Mouse (Mus musculus) CD4-positive, CD25-positive, alpha-beta regulatory T cell, adult 2 months (primary cell): ENCODE measurements around the gene Plcd1.

ENCODE experiments used
- DNase-seq: peaks from one replicate; pipeline ENCODE4 v3.0.0-alpha.2; 2012; ENCODE audit warnings: low read depth, low spot score

Gene Plcd1

DNA sequence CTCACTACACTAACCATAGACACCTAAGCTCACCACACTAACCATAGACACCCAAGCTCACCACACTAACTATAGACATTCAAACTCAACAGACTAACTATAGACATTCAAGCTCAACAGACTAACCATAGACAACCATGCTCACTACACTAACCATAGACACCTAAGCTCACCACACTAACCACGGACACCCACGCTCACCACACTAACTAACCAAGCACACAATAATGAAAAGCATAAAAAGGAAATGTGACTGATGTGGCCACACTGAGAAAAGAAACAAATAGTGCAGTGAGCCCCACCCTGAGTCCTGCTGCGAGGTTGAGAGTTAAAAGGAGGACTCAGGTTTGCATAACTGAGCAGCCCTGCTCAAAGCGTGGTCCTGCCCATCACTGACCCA is 38.0 kb downstream of the Plcd1 start:
- DNase-seq, result no peak

DNA sequence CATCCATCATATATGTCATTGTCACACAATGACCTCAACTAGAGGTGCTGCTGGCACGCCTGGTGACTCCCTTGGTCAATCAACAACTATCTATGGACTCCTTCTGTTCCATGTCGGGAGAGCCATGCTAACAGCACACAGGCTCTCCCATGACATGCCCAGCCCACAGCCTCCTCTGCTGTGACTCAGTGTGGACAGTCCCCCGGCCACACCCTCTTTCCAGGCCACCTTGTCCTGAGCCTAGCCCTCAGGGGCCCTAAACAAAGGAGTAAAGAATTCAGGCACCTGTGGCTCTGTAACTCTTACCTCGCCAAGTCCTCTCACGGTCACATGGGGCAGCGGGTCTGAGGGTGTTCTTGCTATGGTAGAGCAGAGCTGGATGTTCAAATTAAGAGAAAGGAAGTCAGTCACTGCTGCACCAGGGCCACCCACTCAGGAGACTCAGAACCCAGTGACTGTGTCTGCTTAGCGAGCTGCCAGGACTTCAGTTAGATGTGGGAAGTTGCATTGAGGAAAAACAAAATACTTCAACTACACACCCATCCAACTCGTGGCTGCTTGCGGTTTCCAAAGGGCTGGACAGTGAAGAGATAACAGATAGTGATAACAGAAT is 39.2 kb downstream of the Plcd1 start:
- DNase-seq, result no peak

DNA sequence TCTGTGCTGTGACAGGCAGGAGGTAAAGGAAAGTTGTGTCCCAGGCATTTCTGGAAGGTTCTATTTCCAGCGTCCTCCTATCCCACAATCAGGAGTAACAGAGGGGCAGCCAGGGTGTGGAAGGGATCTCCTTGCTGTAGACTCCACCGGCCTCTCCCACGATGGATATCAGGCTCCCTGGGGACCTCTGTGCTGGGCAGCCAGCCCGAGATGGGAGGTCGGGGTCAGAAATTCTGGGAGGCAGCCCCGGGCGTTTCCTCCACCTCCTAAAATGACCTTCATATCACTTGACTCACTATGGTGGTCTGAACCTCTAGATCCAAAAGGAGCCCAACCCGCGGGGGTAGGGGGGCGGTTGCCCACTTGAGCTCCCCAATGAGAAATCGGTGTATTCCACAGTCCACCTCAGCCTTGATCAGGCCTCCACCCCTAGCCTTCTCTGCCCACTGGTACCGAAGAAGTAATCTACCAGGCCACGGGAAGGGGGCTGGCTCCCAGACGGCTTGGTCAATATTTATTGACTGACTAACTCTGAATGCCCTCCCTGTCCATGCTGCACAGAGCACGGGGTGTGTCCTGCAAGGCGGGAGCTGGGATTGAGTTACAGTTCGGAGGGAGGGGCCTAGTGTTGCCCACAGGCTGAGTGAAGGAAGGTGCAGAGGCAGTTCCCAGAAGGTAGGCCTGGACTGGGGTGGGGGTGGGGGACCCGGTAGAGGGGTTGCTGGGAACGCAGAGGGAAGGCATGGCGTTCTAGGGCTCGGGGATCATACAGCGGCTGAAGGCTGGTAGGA is 41.0 kb downstream of the Plcd1 start, which contains the start of gene Vill:
Vill (plus strand) TSS at position 625 of the 791 bp plus-strand sequence.
- no peak for DNase-seq

DNA sequence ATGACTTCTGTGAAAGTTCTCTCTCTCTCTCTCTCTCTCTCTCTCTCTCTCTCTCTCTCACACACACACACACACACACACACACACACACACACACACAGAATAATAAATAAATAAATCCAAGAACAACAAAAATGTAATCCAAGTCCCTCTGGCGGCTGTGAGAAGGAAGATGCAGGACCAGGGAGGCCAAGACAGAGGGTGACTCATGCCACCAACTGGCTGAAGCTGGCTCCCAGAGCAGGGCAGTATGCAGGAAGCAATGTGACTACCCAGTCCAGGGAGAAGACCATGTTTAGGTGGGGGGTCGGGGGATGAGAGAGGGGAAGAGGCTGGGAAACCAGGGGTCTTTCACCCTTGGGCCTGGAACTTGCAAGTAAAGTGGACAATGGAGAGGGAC is 42.1 kb downstream of the Plcd1 start:
- no peak for DNase-seq

DNA sequence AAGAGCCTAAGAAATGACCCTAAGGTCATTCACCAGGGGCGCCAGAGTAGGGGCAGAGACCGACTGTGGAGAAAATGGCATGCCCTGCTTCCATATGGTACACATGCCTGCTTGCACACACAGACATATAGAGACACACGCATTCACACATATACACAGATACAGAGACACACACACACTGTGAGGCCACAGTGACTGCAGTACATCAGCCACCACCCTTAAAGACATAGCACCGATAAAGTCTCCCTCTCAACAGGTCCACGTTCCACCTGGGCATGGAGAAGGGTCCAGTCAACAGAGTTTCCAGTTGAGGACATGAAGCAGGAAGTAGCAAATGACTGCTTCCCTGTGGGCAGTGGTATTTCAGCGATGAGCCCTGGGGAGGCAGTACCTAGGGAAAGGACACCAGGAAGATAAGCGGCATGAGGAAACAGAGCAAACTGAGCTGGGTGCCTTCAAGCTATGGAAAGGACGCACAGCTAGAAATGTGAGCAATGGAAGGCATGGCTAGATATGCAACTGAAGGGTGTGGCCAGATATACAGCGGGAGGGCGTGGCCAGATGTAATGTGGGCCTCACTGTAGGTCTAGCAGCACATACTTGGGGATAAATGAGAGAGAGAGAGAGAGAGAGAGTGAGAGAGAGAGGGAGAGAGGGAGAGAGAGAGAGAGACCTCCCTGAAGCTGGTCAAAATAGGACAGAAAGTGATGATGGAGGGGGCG is 45.0 kb downstream of the Plcd1 start:
- DNase-seq, result no peak

DNA sequence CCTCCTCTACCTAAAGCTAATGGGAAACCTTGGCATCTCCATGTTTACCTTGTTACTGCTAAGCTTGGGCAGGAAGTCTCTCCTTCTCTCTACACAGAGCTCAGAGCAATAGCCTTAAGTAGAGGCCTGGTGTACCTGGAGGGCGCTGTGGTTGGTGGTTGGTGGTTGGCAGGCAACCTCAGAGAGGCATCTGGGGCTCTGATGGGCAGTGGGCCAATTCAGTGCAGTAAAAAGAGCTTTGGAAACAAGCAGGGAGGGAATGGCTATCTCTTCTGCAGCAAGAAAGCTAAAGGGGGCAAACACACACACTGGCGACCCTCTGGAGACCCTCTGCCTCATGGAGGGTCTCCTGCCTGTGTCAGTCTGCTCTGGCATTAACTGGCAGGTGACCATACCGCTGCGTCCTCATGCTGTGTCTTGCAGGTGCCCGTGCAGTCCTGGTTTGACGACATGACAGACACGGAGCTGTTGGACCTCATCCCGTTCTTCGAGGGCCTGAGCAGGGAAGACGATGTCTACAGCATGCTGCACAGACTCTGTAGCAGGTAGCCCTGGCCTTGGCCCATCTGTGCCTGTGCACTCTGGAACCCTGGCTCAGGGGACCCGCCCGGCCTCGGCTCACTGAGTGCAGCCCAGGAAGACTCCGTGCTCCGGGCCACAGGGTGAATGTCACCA is 53.1 kb downstream of the Plcd1 start:
- no peak for DNase-seq

DNA sequence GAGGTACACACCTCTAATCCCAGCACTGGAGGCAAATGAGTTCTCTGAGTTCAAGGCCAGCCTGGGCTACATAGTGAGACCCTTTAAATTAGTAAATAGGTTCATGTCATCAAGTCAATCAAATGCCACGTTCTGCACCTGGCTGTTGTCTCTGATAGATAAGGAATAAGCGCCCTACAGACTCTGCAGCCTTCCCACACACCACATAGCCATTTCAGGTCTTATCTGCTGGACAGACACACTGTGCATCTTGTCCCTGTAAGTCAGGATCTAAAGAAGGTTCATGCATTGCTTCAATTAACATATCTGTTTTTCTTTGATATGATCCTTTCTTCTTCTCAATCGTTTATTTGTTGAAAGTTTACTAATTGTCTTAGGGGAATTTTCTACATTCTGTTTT is 54.7 kb downstream of the Plcd1 start:
- no peak for DNase-seq

DNA sequence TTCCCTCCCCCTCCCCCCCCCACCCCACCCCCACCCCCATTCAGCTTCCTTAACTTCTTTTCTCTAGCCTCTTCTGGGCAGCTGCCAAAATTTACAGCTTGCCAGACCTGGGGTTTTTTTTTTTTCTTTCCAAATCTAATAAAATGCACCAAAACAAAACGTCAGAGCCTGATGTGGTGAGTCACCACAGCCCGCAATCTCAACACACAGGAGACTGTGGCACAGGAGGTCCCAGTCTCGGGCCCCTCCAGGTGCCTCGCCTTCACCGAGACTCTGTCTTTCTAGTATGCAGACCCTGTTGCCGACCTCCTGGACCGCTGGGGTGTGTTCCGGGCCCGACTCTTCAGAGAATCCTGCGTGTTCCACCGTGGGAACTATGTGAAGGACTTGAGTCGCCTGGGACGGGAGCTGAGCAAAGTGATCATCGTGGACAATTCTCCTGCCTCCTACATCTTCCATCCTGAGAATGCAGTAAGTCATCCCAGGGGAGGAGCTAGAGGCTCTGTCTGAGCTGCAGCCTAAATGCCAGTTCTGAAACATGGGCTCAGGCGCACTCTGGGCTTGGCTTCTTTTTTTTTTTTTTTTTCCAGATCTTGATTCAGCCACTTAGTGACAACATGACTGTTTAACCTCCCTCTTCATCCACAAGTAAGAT is 56.1 kb downstream of the Plcd1 start:
- DNase-seq, result no peak

DNA sequence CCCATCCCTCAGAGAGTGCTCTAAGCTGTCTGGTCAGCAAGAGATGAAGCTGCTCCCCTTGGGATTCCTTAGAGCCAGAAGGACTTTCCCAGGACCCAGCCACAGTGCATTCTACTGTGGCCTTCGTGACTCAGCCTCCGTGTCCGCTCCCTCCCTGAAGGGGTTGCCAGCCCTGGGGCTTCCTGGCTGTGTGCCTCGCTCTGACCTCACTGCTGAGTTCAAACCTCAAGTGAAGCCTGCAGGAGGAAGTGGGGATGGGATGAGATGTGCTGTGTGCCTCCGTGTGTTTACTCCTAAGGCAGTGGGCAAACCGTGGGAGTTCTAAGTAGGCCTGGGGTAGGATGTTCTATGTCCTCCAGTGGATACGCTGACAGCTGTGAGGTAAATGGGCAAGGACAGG is 57.5 kb downstream of the Plcd1 start:
- no peak for DNase-seq

DNA sequence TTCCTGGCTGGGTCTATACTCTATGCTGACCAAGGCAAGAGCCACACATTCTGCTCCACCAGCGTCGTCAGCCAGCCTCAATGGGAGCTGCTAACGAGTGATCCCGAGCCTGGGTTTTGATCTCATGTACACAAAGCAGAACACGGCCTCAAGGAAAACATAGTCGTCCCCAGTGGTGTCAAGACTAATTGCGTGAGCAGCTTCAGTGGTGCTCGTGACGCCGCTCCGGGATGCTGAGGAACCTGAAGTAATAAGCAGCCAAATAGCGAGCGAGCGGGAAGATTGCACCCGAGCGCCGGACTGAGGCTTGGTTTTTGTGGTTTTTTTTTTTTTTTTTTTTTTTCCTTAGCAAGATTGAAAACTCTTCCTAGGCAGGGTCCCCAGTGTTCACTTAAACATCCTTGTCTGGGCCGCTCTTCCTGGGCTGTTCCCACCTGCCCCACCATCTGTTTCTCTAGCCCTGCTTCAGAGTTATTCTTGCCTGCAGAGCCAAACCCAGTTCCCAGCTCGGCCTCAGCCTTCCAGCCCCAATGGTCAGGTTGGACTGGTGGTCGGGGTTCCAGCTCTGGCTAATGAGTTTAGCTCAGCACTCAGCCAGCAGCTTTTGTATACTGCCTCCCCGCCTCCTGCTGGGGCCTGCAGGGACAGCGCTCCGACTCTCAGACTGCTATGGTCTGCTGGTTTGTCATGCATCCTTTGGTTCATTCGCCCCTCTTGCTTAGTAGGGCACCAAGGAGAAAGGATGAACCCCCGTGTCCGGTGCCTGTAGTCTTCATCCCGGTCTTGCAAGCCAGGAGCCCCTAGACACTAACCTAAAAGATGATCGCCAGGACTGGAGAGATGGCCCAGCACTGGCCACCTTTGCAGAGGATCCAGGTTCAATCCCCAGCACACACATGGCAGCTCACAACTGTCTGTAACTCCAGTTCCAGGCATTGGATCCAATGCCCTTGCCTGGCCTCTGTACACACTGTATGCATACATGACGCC is 58.3 kb downstream of the Plcd1 start:
- DNase-seq, result no peak

DNA sequence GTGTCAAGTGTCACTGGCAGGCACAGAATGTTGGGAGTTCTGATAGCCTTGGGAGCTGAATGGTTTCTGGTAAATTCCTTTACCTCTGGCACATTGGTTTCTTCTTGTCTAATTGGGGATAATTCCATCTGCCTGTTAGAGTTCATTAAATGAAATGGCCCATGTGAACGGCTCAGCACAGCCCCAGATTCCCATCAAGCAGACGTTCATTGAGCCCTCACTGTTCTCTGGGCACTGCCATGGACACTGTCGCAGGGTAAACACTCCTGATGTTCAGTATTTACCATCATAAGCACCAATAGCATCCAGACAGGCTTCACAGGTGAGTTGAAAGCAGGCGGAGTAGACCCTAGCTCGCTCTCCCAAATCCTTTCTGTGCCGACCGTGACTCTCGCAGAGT is 59.2 kb downstream of the Plcd1 start:
- no peak for DNase-seq

DNA sequence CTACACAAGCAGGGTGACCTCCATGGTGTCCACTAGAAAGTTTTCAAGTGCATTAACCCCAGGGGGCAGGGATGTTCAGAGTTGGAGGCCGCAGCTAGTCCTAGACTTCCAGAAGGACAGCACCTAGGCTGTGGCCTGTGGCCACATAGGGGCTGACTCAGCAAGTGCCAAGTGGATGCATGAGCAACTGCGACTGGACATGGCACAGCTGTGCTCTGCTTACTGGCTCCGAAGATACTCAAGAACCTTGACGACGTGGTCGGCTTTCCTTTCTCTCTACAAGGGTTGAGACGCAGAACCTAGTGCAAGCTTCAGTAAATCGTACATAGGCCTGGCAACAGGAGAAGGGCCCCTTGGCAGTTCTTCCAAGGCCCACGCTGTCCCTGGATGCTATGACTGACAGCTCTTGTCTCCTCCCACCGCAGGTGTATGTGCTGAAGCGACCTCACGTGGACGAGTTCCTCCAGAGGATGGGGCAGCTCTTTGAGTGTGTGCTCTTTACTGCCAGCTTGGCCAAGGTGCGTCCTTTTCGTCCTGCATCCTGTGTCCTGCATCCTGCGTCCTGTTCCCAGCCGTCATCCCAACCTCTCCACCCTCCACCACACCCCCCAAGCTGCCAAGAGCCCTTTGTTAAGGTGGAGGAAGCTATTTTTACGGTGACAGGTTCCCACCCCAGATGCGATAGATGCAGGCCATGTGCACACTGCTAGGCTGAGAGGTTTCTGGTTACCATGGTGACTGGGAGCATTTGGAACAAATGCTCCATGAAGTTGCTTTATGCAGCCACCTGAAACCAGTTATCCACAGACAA is 60.0 kb downstream of the Plcd1 start:
- DNase-seq, result no peak

DNA sequence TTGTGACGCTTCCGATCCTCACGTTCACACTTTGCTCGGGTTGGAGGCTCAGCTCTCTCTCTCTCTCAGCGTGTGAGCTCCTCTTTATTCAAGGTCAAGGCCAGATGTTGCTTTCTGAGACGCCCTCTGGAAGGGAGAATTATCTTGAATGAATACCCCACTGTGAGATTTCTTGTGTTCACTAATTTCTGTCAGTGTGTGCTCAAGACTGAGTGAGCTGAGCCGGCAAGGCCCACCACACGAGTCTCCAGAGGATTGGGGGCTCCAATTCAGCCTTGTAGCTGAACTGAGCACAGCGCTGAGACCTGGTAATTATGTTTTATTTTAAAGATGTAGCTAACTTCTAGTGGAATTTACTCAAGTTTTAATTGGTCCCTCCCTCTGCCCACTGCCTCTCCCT is 60.8 kb downstream of the Plcd1 start:
- no peak for DNase-seq

DNA sequence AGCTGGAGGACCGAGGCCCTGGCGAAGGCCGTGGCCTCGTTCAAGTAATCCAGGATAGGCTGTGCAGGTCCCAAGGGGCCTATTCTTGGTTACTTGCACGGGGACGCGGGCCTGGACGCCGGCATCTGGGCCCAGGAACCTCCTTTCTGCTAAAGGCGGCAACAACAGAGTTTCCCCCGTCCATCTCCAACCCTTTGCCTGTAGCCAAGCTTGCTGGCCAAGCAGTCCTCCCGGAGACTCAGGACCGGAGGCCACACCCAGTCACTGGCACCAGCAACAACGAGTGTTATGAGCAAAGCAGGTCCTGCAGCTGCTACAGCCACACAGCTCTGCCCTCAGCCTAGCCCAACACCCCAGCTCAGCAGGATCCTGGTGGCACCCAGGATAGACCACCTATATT is 61.5 kb downstream of the Plcd1 start:
- no peak for DNase-seq

DNA sequence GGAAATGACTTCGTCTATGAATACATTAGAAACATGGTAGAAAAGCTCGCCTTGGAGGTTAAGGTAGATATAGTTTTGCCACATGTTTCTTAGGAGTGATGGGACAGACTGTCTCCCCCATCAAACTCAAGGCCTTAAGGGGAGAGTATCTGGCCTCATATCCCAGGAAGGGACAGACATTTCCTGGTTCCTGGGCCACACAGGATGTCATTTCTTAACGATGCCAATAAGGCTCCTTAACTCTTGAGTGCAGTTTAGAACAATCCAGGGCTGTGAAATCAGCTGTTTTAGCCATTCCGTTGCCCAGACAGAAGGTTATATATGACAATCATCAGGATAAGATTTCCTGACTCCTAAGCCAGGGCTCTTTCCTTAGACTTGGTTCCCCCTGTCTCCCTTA is 62.3 kb downstream of the Plcd1 start:
- no peak for DNase-seq

DNA sequence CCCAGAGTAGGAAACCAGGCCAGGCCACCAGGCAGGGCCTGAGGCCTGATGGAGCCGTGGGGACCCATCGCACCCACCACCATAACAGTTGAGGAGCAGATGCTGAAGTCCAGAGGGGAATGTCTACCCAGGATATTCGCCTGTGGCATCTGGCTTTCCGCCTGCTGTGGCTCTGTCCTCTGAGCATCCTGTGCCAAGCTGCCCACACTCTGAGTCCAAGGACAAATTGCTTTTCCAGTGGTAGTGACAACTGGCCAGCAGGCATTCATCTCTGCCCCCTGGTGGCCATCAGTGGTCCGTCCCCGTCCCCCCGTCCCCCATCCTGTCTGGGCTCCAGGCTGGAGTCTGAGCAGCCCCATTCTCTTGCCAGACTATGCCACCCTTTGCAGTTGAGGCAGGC is 63.7 kb downstream of the Plcd1 start:
- peak; percentile 40 for DNase-seq

DNA sequence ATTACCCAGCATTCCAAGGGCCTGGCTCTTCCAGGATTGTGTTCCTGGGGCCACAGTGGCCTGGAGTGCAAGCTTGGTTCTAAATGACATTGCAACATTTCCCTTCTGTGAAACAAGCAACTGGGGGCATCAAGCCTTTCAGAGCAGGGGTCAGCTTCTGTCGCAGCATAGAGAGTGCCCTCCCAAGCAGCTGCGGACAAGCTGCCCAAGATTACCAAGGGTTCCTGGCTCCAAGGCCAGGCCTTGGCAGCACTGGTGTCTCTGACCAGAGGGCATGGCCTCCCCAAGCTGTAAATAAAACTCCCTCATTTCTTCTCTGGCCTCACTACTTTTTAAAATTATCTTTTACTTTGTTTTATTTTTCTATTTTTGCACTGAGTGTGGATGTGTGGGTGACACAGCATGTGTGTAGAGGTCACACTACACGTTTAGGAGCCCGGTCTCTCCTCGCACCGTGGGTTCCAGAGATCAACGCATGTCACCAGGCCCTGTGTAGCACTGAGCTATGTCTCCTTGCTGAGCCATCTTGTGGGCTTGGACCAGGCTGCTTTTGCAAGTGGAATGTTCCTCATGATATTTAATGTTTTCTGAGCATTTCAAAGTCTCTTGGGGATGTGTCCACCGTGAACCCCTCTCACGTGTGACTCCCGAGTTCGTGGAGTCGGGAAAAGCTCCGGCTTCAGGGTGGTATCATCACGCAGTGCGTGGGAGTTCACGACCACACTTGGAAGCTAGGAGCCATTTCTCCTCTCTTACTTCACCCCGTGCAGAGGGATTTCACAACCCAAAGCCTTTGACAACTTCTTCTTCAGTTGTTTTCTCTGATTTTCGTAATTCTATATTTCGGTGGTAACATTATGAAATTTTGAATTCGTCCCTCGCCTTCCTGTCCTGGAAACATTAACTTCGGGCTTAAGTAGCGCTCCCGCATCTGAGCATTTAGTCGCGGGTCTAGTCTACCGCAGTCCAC is 64.8 kb downstream of the Plcd1 start:
- no peak for DNase-seq

DNA sequence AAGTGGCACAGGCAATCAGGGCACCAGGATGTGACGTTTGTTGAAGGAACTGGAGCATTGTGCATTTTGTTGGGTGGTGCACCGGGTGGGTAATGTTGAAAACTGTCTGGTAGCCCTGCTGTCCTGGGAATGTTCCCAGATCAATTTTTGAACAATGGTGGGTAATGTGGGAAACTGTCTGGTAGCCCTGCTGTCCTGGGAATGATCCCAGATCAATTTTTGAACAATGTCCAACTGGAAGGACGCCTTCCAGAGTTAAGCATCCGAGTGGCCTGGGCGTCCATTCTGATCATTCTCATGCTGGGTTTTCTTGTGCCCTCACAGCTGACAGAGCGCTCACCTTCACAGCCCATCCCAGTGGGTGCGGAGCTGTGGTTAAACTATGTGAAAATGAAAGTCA is 66.0 kb downstream of the Plcd1 start:
- DNase-seq, result no peak
